Mouse (Mus musculus): ENCODE data around the gene Vmn1r48.
"Not testable (repeated sequence)": the region's sequence is repeated elsewhere in the genome, so short reads cannot be mapped to it uniquely, and the experiment has no call there.

Vmn1r48 gene

GRCm38 (mm10) chr6:90036741-90037140, at the start of gene Vmn1r48:
Vmn1r48 (minus strand) TSS chr6:90036841.
- TF ChIP-seq GATA4 (IDR thresholded peaks at IDR 0.05; ENCODE audit: insufficient replicate concordance, low read length) = not testable (repeated sequence)

GRCm38 (mm10) chr6:90078406-90078805, 41.8 kb upstream of the Vmn1r48 start, which contains the start of gene Vmn1r49:
Vmn1r49 (minus strand) TSS chr6:90078506.
- no peak for TF ChIP-seq GATA4 (IDR thresholded peaks at IDR 0.05; ENCODE audit: insufficient replicate concordance, low read length)

DNA sequence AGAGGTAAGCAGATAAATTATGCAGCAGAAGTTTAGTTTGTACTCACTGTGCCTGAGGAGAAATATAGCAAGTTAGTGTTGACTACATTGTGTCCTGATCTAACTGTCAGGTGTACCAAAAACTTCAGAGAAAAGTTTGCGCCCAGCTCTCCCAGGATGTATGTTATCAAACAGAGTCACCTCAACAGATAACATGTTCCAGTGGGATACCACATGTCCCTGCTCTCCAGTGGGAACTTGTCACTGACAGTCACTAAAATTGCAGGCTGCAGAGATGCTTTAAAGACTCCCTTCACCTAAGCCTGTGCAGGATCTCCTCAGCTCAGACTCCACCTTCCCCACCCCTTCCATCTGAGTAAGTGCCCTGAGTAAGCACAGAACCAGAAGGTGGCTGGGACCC, 20.8 kb downstream of the Vmn1r48 start, which contains the start of gene Vmn1r47:
Vmn1r47 (plus strand) TSS at position 301 of the 400 bp plus-strand sequence.
- TF ChIP-seq GATA4 (IDR thresholded peaks at IDR 0.05; ENCODE audit: insufficient replicate concordance, low read length) = not testable (repeated sequence)

DNA sequence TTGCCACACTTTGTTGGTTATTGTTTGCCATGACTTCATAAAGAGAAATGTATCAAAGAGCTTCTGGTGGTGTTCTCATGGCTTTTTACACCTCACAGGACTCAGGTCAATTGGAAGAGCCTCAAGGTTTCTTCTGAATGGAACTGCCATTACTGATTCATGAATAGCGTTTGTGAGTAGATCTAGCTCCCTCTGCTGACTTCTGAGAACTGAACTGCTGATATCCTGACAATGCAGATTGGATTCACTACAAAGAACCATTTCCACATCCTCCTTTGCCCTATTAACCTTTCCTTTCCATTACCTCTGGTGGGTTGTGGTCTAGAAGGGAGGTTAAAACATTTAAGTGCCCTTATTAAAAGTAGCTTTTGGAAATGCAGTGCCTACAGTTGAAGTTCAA, 50.7 kb downstream of the Vmn1r48 start:
- TF ChIP-seq GATA4 (IDR thresholded peaks at IDR 0.05; ENCODE audit: insufficient replicate concordance, low read length) = no peak
